Mouse (Mus musculus) cerebellum, adult 2 months (tissue): ENCODE results near the gene Adamtsl2. TPM values are rescaled to one million over a fixed set of nuclear protein-coding genes. Genes with fewer than 3 reads are reported as not detected.

Experiments used
- DNase-seq, 2 experiments: peaks; one replicate each; pipeline ENCODE4 v3.0.0; 2021
- H3K27ac ChIP-seq: fragments of 200-500 bp; 2 replicates; pipeline ENCODE4 v1.5.1; 2012; ENCODE audit warnings: low read length, control low read depth, inconsistent platforms; ENCODE audit not compliant: insufficient read depth
- H3K27me3 ChIP-seq: fragments of 200-500 bp; 2 replicates; pipeline ENCODE4 v1.6.1; 2012; ENCODE audit warnings: inconsistent platforms, mild to moderate bottlenecking, low read length, moderate library complexity; ENCODE audit not compliant: control insufficient read depth, insufficient read depth
- H3K4me1 ChIP-seq: fragments of 200-500 bp; 2 replicates; pipeline ENCODE4 v1.6.1; 2011; ENCODE audit warnings: low read length; ENCODE audit not compliant: control insufficient read depth, insufficient read depth
- H3K4me3 ChIP-seq: fragments of 200-500 bp; replicated peaks from 2 replicates; pipeline ENCODE3; 2011; ENCODE audit warnings: mild to moderate bottlenecking, low read depth, low read length, control low read depth; ENCODE audit not compliant: insufficient read depth
- CTCF ChIP-seq: fragments of 200-500 bp; IDR thresholded peaks from 2 replicates; pipeline ENCODE4 v1.5.1; 2011; ENCODE audit warnings: low read depth, mild to moderate bottlenecking, control low read depth, low read length, moderate library complexity, borderline replicate concordance; ENCODE audit not compliant: insufficient read depth
- POLR2A ChIP-seq: fragments of 200-500 bp; IDR thresholded peaks from 2 replicates; pipeline ENCODE4 v1.6.1; 2011; ENCODE audit warnings: low read length, control low read depth, borderline replicate concordance; ENCODE audit not compliant: insufficient read depth
- WGBS: fragments of 180-500 bp; shearing (Covaris S2); methylation state at CpG from one replicate; pipeline ENCODE4 v1.1.7; 2018; 5-methylcytosine and 5-hydroxymethylcytosine counted together
- polyA plus RNA-seq: library from polyadenylated mRNA; depleted of rRNA; stranded (reverse); fragments of >200 nt; gene quantifications from 2 replicates; pipeline ENCODE4 v1.2.3, GENCODE M21; 2012

Gene Adamtsl2
- polyA plus RNA-seq, 1 experiment, result 4.1 TPM

GRCm38 (mm10) chr2:27088071-27088644 lies 9.0 kb downstream of the Adamtsl2 start:
- H3K4me1 ChIP-seq, result peaks cover 3% of the 10 kb centered on the region

GRCm38 (mm10) chr2:27088700-27089099 lies 9.5 kb downstream of the Adamtsl2 start:
- Histone ChIP-seq H3K4me1 (peaks cover 3% of the 10 kb centered on the region), H3K27me3 (no peaks in the 10 kb centered on the region), H3K27ac (no peak overlapping the region), H3K4me3 (no peak overlapping the region)
- 75% methylated on average over 5 of the region's 5 CpGs for WGBS
- no peak for DNase-seq
- no peak for TF ChIP-seq POLR2A
- TF ChIP-seq CTCF, result no peak

More at GRCm38 (mm10) chr2:27088071-27088644, 9.0 kb downstream of the Adamtsl2 start:
- TF ChIP-seq CTCF, result no peak
- TF ChIP-seq POLR2A, result no peak
- no peaks in the 10 kb centered on the region for H3K27me3 ChIP-seq
- H3K4me3 ChIP-seq, result no peak overlapping the region
- WGBS, result 36% methylated on average over 18 of the region's 18 CpGs
- no peak overlapping the region for H3K27ac ChIP-seq
- DNase-seq, result no peak

- Histone ChIP-seq H3K4me3 (no peak overlapping the region), H3K27me3 (no peaks in the 10 kb centered on the region), H3K4me1 (peaks cover 3% of the 10 kb centered on the region), H3K27ac (no peak overlapping the region)
- DNase-seq, result no peak
- TF ChIP-seq CTCF, result no peak
- TF ChIP-seq POLR2A, result no peak
- 70% methylated on average over 1 of the region's 1 CpGs for WGBS
Measured at GRCm38 (mm10) chr2:27089238-27089637, 10.1 kb downstream of the Adamtsl2 start.

GRCm38 (mm10) chr2:27095178-27095577 lies 16.0 kb downstream of the Adamtsl2 start:
- Histone ChIP-seq H3K4me1 (no peaks in the 10 kb centered on the region), H3K27me3 (no peaks in the 10 kb centered on the region), H3K4me3 (no peak overlapping the region), H3K27ac (no peak overlapping the region)
- no peak for TF ChIP-seq POLR2A
- TF ChIP-seq CTCF, result no peak
- WGBS, result 95% methylated on average over 7 of the region's 7 CpGs
- DNase-seq, result no peak

- no peak for DNase-seq
- WGBS, result 65% methylated on average over 13 of the region's 13 CpGs
- H3K27me3 ChIP-seq, result no peaks in the 10 kb centered on the region
- H3K4me3 ChIP-seq, result no peak overlapping the region
- no peak for TF ChIP-seq POLR2A
- no peak for TF ChIP-seq CTCF
- no peaks in the 10 kb centered on the region for H3K4me1 ChIP-seq
- H3K27ac ChIP-seq, result no peak overlapping the region
Measured at GRCm38 (mm10) chr2:27096341-27096981, 17.3 kb downstream of the Adamtsl2 start.

- Histone ChIP-seq H3K27ac (no peak overlapping the region), H3K4me3 (no peak overlapping the region), H3K4me1 (no peaks in the 10 kb centered on the region), H3K27me3 (no peaks in the 10 kb centered on the region)
- TF ChIP-seq CTCF (no peak), POLR2A (no peak)
- no peak for DNase-seq
- 84% methylated on average over 6 of the region's 6 CpGs for WGBS
Measured at GRCm38 (mm10) chr2:27097241-27097656, 18.1 kb downstream of the Adamtsl2 start.

GRCm38 (mm10) chr2:27097776-27098175 lies 18.6 kb downstream of the Adamtsl2 start:
- Histone ChIP-seq H3K4me1 (no peaks in the 10 kb centered on the region), H3K27ac (no peak overlapping the region), H3K27me3 (no peaks in the 10 kb centered on the region), H3K4me3 (no peak overlapping the region)
- WGBS, result 31% methylated on average over 6 of the region's 6 CpGs
- no peak for DNase-seq
- no peak for TF ChIP-seq POLR2A
- TF ChIP-seq CTCF, result no peak

GRCm38 (mm10) chr2:27103554-27103953 lies 24.4 kb downstream of the Adamtsl2 start:
- Histone ChIP-seq H3K4me1 (peaks cover 9% of the 10 kb centered on the region), H3K27me3 (no peaks in the 10 kb centered on the region), H3K4me3 (no peak overlapping the region), H3K27ac (no peak overlapping the region)
- TF ChIP-seq CTCF (no peak), POLR2A (no peak)
- WGBS, result 79% methylated on average over 7 of the region's 7 CpGs
- DNase-seq, result no peak
